Mouse (Mus musculus) G1E-ER4 (cell line): ENCODE measurements around the gene Gkap1. TPM values are rescaled to one million over a fixed set of nuclear protein-coding genes. Genes with fewer than 3 reads are reported as not detected.

Experiments
- GATA1 ChIP-seq: IDR thresholded peaks from one replicate; pipeline ENCODE4 v1.8.0; 2012; ENCODE audit warnings: low read length, inconsistent platforms
- polyA plus RNA-seq: library from polyadenylated mRNA; stranded (reverse); fragments of >175 nt; gene quantifications from 2 replicates; pipeline ENCODE4 v1.2.3, GENCODE M21; 2012

The Gkap1 gene
- polyA plus RNA-seq, 1 experiment: not detected

DNA sequence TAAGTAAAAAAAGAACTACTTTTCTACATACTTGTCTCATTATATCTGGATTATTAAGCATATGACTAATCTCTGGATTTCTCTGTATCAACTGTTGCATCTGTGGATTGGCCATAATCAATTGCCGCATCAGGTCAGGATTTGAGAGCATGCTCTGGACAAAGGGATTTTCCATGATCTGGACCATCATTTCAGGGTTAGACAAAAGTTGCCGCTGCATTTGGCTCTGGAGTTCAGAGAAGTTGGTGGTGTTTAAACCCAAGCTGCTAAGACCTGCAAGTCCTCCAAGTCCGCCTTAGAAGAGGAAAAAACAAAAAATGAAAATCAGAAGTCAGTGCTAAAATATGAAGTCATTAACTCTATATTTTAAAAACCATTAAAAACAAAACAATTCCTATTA lies 82.3 kb downstream of the Gkap1 start:
- no peak for TF ChIP-seq GATA1

DNA sequence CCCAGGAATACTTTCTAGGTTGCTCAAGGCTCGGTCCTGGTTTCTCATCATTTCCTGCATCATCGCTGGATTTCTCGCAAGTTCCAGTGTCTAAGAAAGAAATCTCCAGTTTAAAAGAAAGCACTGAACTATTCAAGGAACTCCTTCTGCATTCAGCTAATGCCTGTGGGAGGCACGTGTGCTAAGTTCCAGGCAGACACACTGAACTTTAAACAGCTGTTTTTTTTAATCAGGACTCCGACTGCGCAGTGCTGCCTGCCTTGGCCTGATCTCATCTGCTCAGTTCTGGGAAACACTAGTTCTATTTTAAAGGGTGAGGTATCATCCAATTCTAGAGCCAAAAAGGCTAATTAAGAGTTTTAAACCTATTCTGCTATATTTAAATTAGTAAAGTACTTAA lies 83.4 kb downstream of the Gkap1 start:
- no peak for TF ChIP-seq GATA1

DNA sequence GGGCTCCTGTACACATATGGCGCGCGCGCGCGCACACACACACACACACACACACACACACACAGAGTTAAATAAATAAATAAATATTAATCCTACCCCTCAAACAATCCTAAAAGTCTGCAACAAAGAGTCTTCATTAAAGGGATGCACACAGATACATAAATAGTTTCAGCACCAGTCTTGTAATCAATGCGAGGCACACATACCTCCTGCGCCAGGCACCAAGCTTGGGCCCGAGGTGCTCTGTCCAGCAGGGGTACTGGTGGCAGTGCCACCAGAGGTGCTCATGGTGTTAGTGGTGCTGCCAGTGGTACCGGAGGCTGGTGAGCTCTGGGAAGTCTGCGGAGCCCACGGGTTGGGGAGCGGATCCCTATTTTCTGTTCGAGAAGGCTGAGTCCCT lies 84.0 kb downstream of the Gkap1 start:
- TF ChIP-seq GATA1: no peak

DNA sequence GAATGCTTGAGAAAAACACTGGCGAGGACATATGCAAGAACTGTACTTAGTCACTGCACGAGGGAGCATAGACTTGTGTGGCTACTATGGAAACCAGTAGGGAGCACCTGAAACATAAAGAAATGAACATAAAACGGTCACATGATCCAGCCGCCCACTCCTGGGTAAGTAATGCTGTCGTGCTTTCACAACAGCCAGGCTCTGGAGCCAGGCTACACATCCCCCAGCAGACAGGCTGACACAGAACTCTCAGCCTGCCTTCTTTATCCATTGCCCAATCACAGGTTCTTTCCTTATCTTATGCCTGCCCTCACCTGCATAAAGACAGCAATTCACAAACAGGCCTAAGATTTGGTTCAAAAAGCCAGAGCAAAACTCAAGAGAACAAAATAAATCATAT lies 86.0 kb downstream of the Gkap1 start:
- TF ChIP-seq GATA1: no peak

DNA sequence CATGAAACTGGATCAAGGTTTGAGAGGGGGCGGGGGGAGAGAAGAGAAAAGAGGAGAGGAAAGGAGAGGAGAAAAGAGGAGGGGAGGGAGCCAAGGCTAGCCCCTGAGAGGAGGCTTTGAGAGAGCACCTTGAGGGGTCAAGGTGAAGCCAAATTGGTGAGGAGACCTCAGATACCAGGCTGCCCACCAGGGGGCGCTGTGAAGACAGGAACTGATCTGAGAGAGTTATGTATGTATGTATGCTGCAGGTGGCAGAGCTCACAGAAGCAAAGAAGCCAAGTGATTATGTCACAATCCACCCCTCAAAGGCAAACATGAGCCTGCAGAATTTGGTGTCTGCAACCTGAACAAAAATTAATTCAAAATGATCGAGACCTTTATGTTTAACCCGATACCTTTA lies 87.1 kb downstream of the Gkap1 start:
- no peak for TF ChIP-seq GATA1

DNA sequence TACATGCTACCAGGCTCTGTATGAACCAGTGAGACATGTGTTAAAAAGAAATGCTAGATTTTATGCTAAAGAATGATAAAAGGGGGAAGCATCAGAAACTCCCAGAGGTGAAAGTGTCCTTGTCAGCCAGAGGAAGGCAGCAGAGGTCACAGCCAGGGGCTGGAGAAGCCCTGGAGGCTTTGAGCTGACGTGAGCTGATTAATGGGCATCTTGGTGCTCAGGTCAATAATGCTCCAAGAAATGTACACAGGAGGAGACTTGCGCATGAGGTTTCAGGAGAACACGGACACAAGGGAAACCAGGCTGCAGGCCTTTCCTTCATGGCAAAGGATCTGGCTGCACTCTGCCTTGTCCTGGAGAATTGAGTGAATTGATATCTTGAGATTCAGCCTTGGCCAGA lies 87.7 kb downstream of the Gkap1 start:
- no peak for TF ChIP-seq GATA1

DNA sequence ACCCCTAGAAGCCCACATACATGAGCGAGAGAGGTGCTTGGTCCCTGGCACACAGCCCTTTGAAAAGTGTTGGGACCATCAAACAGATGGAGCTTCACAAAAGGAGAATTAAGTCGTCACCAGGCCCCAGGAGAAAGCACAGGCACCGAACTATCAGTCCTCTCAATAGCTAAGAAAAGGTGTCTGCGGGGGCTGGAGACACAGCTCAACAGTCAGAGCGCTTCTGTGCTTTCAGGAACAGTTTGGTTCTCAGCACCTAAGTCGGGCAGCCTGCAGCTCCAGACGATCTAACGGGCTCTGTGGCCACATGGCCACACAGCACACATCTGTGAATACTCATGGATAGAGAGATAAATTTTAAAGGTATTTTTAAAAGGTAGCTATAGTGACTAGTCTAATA lies 89.2 kb downstream of the Gkap1 start:
- no peak for TF ChIP-seq GATA1

DNA sequence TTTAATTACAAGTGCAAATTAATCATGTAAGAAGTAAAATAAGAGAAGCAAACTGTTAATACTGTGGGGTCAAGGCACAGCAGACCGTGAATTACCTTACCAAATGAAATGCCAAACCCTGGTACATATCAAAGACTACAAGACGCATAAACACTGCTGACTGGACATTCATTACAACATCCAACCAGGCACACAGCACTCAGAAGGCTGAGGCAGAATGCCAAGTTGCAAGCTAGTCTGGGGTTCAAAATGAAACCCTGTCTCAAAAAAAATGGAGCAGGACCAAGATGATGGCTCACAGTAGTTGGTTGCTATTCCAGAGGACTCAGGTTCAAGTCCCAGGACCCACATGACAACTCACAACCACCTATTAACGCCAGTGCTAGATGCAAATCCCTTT lies 91.4 kb downstream of the Gkap1 start:
- TF ChIP-seq GATA1: no peak

Other genes starting within 250 kb of the Gkap1 start
- not detected in 2 replicates for gene Klhl3, start 162.1 kb downstream of the Gkap1 start, polyA plus RNA-seq
- gene Hnrnpa0, start 147.1 kb downstream of the Gkap1 start, polyA plus RNA-seq: 841 and 1,032 TPM in 2 replicates
- gene Idnk, start 118.0 kb downstream of the Gkap1 start, polyA plus RNA-seq: 9.6 and 15.3 TPM in 2 replicates
- 88.9 and 94.2 TPM in 2 replicates for gene Ubqln1, start 60.0 kb downstream of the Gkap1 start, polyA plus RNA-seq
- not detected in 2 replicates for gene Kif27, start 83.4 kb upstream of the Gkap1 start, polyA plus RNA-seq
- 22.3 and 25.7 TPM in 2 replicates for gene 2210016F16Rik, start 109.5 kb upstream of the Gkap1 start, polyA plus RNA-seq
- gene Rmi1, start 126.5 kb upstream of the Gkap1 start, polyA plus RNA-seq: 32.2 and 36.9 TPM in 2 replicates
- 970 and 1,325 TPM in 2 replicates for gene Hnrnpk, start 127.6 kb upstream of the Gkap1 start, polyA plus RNA-seq